ENCODE assay signal across 12 mouse cellular contexts in the genomic region with DNA sequence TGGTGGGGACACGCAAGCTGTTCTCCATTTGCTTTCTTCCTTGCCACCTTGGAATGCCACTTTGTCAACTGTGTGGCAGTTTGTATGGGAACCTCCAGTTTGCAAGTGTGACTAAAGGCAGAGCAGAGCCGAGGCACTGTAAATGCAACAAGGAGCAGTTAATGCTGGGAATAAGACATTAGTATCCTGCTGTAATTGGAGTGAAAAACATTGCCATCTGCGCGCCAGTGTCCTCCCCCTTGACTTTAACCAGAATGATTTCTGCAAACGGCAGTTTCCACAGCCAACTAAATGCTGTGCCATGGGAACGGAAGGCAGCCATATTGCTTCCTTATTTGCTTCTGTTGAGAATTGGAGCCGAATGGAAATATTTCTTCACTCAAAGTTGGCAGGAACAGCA. TPM values are rescaled to one million over a fixed set of nuclear protein-coding genes. Genes with fewer than 3 reads are reported as not detected.
DNase-seq lines count a peak whose midpoint lies in the region; ATAC-seq and TF ChIP-seq lines count a peak whose summit lies in the region.
"Had no signal": no experiment of that assay in that cellular context is flagged by ENCODE, and none has a peak within 500 bp of the region (broad histone marks: within the 10 kb centered on the region; RNA-seq: fewer than 3 reads in every experiment).

No protein-coding gene starts in this region.

- 71% methylated on average over 7 of the region's 7 CpGs for WGBS in hindbrain, postnatal 0 days
- WGBS in hindbrain, embryonic 10.5 days: 96% methylated on average over 7 of the region's 7 CpGs

- no peak overlapping the region for H3K4me2 ChIP-seq in hindbrain, postnatal 0 days (ENCODE audit: low read depth, low read length)
- H3K4me2 ChIP-seq: limb, embryonic 13.5 days had no signal

- H3K27ac ChIP-seq in hindbrain, postnatal 0 days: no peak overlapping the region
- H3K27ac ChIP-seq in hindbrain, embryonic 10.5 days: no peak overlapping the region
- H3K27ac ChIP-seq: limb, embryonic 13.5 days; macrophage had no signal

- peaks cover 7% of the 10 kb centered on the region; the same call in 1 of the 2 replicates for H3K4me1 ChIP-seq in hindbrain, postnatal 0 days (ENCODE audit: insufficient read depth, low read length)
- H3K4me1 ChIP-seq in hindbrain, embryonic 10.5 days (replicated peaks): peaks cover 18% of the 10 kb centered on the region

- peak; percentile 38 for DNase-seq in hindbrain, postnatal 0 days (ENCODE audit: low spot score)
- no peak for DNase-seq in hindbrain, embryonic 10.5 days (ENCODE audit: low spot score)
- DNase-seq in frontal cortex, postnatal 14 days (ENCODE audit: low spot score in 2 of 2): peak; percentile 28 to 35
- DNase-seq in layer of hippocampus, adult 9-11 months: peak; percentile 86
- peak; percentile 45 for DNase-seq in right cerebral cortex, postnatal 25 days
- DNase-seq: adrenal gland, adult 2 months; gastrocnemius, postnatal 10 days had no signal

- H3K4me3 ChIP-seq in hindbrain, postnatal 0 days (ENCODE audit: low read length): no peak overlapping the region
- no peak overlapping the region for H3K4me3 ChIP-seq in hindbrain, embryonic 10.5 days
- H3K4me3 ChIP-seq: limb, embryonic 13.5 days had no signal

- no peak for TF ChIP-seq CTCF in hindbrain, postnatal 0 days (IDR thresholded peaks at IDR 0.05; ENCODE audit: low read depth)

- no peak for ATAC-seq in hindbrain, postnatal 0 days
- ATAC-seq in CD4-positive, CD25-positive, alpha-beta regulatory T cell, adult 4 months: no peak
- ATAC-seq in monocyte, adult 5-6 weeks (replicated peaks; ENCODE audit: insufficient number of reproducible peaks, low FRiP score, low TSS enrichment, poor library complexity, severe bottlenecking): no peak
- ATAC-seq: hindbrain, embryonic 16.5 days had no signal

- no peaks in the 10 kb centered on the region for H3K36me3 ChIP-seq in hindbrain, postnatal 0 days (ENCODE audit: insufficient read depth, low read length)
- peaks cover 42% of the 10 kb centered on the region for H3K36me3 ChIP-seq in hindbrain, embryonic 10.5 days

- H3K27me3 ChIP-seq in hindbrain, postnatal 0 days (ENCODE audit: insufficient read depth, low read length): no peaks in the 10 kb centered on the region
- H3K27me3 ChIP-seq in hindbrain, embryonic 10.5 days (ENCODE audit: insufficient read depth, poor library complexity, severe bottlenecking): no peaks in the 10 kb centered on the region
- H3K27me3 ChIP-seq: limb, embryonic 13.5 days had no signal

- H3K9ac ChIP-seq in hindbrain, postnatal 0 days (replicated peaks; ENCODE audit: low read length): no peak overlapping the region
- H3K9ac ChIP-seq: limb, embryonic 13.5 days had no signal

- no peaks in the 10 kb centered on the region for H3K9me3 ChIP-seq in hindbrain, postnatal 0 days (ENCODE audit: low read length)
- no peaks in the 10 kb centered on the region for H3K9me3 ChIP-seq in hindbrain, embryonic 10.5 days
- H3K9me3 ChIP-seq: limb, embryonic 13.5 days had no signal

RNA-seq across cellular contexts. Expression of a gene that starts 3.6 kb away (rescaled TPM):
- 39.5 and 47.7 TPM in 2 replicates for total RNA-seq in hindbrain, postnatal 0 days (2014; rRNA removed)
- 46.6 and 48.5 TPM in 2 replicates for polyA plus RNA-seq in hindbrain, postnatal 0 days (2015; fragmentation: Nextera tagmentation; extraction: Ambion mirVana)
- polyA plus RNA-seq in hindbrain, embryonic 10.5 days (2016; fragmentation: Nextera tagmentation; extraction: Ambion mirVana): 49.5 and 50.1 TPM in 2 replicates
- 10 to 100 TPM; 44.6 to 46.0 TPM for polyA plus RNA-seq in CD4-positive, CD25-positive, alpha-beta regulatory T cell, adult 4 months (2017; shearing (Covaris generic))
- total RNA-seq in monocyte, adult 5-6 weeks (2017): 33.6 to 36.5 TPM (median 36.0 TPM) in 3 replicates

RNA-seq across cellular contexts. Expression of a gene that starts 3.6 kb away (rescaled TPM):
- 27.3 and 28.9 TPM in 2 replicates for total RNA-seq in hindbrain, postnatal 0 days (2014; rRNA removed)
- 51.0 and 51.2 TPM in 2 replicates for polyA plus RNA-seq in hindbrain, postnatal 0 days (2015; fragmentation: Nextera tagmentation; extraction: Ambion mirVana)
- 70.3 and 70.5 TPM in 2 replicates for polyA plus RNA-seq in hindbrain, embryonic 10.5 days (2016; fragmentation: Nextera tagmentation; extraction: Ambion mirVana)
- polyA plus RNA-seq in CD4-positive, CD25-positive, alpha-beta regulatory T cell, adult 4 months (2017; shearing (Covaris generic)): 100 to 1,000 TPM; 117 to 160 TPM
- 33.8 to 60.8 TPM (median 36.3 TPM) in 3 replicates for total RNA-seq in monocyte, adult 5-6 weeks (2017)
